Mouse (Mus musculus): ENCODE data around the gene Kptn. TPM values are rescaled to one million over a fixed set of nuclear protein-coding genes. Genes with fewer than 3 reads are reported as not detected.

Kptn gene
- polyA plus RNA-seq, 1 experiment from 2014 or later, result 8.6 TPM

DNA sequence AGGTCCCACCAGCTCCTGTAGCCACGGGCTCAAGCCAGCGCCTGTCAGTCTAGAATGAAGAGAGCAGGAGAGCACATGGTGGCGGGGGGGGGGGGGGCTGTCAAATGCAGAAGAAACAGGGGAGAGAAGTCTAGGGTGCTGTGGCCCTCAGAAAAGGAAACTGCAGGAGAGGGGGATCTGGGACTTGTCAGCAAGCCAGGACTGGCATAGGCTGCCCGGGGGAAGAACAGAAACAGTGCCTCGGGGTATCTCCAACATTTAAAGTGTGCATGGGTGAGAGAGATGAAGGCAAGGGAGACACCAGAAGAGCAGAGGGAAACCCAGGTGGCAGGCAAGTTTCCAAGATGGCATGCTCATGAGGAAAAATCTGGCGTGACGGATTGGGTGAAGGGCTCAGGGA lies 42.3 kb downstream of the Kptn start:
- ATAC-seq (ENCODE audit: insufficient read depth), result no peak
- Histone ChIP-seq H3K4me3 (replicated peaks) (no peak overlapping the region), H3K4me2 (no peak overlapping the region), H3K4me1 (replicated peaks) (no peaks in the 10 kb centered on the region), H3K27ac (replicated peaks) (no peak overlapping the region), H3K9me3 (replicated peaks) (no peaks in the 10 kb centered on the region), H3K9ac (no peak overlapping the region), H3K27me3 (peaks cover 32% of the 10 kb centered on the region), H3K36me3 (replicated peaks) (no peaks in the 10 kb centered on the region)
- WGBS (ENCODE audit: insufficient replicate concordance), result 59% methylated on average over 7 of the region's 7 CpGs

DNA sequence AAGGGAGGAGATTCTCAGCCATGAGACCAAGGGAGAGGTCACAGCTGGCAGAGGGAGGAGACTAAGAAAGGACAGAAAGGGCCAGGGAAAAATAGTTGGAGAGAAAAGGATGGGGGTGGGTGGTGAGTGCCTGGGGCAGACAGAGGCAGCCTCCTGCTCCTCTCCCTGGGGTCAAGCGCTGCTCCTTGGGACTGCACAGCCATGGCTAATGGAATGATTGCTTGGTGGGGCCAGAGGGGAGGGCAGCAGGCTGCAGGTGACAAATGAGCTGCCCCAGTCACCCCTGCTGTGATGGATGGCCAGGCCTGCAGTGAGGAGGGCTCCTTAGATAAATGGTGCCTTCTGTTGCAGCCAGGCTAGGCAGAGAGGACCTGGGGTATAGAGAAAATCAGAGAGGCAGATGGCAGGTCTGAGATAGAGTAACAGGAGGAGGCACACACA lies 52.5 kb downstream of the Kptn start:
- Histone ChIP-seq H3K4me2 (no peak overlapping the region), H3K36me3 (replicated peaks) (no peaks in the 10 kb centered on the region)

DNA sequence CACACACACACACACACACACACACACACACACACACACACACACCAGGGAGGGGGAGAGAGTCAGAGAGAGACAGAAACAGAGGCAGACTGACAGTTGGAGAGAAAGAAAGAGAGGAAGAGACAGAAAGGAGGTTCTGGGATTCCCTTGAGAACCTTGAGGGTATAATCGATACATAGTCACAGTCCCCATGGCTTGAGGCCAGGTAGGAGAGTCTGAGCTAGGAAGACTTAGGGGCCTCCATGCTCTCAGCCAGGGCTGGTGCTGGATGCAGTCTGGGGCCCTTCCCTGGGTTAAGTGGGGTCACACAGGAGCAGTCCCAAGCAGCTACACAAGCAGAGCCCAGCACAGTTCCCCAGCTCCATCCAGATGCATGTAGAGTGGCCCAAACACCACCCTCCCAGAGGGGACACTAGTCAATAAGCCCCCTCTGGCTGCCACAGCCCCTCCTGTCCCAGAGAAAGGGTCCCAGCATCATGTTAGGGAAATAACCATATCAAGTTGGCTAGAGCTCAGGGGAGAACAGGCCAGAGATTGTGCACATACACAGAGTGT lies 53.0 kb downstream of the Kptn start:
- no peak for ATAC-seq (ENCODE audit: insufficient read depth)
- 35% methylated on average over 1 of the region's 1 CpGs for WGBS (ENCODE audit: insufficient replicate concordance)
- H3K36me3 ChIP-seq (replicated peaks), result no peaks in the 10 kb centered on the region
- peaks cover 63% of the 10 kb centered on the region for H3K27me3 ChIP-seq
- H3K4me2 ChIP-seq, result no peak overlapping the region
- no peak overlapping the region for H3K27ac ChIP-seq (replicated peaks)
- H3K4me3 ChIP-seq (replicated peaks), result no peak overlapping the region
- no peak overlapping the region for H3K9ac ChIP-seq
- H3K4me1 ChIP-seq (replicated peaks), result no peaks in the 10 kb centered on the region
- H3K9me3 ChIP-seq (replicated peaks), result no peaks in the 10 kb centered on the region

More for the DNA sequence above, 52.5 kb downstream of the Kptn start:
- Histone ChIP-seq H3K4me3 (replicated peaks) (no peak overlapping the region), H3K27me3 (peaks cover 58% of the 10 kb centered on the region), H3K27ac (replicated peaks) (no peak overlapping the region), H3K4me1 (replicated peaks) (no peaks in the 10 kb centered on the region), H3K9ac (no peak overlapping the region), H3K9me3 (replicated peaks) (no peaks in the 10 kb centered on the region)
- no peak for ATAC-seq (ENCODE audit: insufficient read depth)
- WGBS (ENCODE audit: insufficient replicate concordance), result 0% methylated on average over 1 of the region's 1 CpGs

DNA sequence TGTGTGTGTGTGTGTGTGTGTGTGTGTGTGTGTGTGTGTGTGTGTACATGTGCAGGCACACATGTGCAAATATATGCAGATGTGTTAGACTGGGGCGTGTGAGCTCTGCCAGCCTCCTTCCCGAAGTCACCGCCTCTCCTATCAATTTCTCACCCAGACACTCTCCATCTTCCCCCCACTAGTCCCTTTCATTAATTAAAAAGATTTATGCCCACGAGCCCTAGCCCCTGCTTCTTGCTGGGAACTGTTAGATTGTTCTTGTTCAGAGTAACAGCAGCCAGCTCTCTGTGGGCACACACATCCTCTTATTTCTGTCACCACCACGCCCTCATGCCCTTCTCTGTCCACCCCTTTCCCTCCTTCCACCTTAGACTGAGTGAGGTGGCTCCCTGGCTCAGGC lies 53.5 kb downstream of the Kptn start:
- no peak overlapping the region for H3K9ac ChIP-seq
- 20% methylated on average over 5 of the region's 5 CpGs for WGBS (ENCODE audit: insufficient replicate concordance)
- H3K36me3 ChIP-seq (replicated peaks), result no peaks in the 10 kb centered on the region
- no peak for ATAC-seq (ENCODE audit: insufficient read depth)
- no peak overlapping the region for H3K27ac ChIP-seq (replicated peaks)
- H3K27me3 ChIP-seq, result peaks cover 66% of the 10 kb centered on the region
- H3K4me3 ChIP-seq (replicated peaks), result no peak overlapping the region
- H3K4me2 ChIP-seq, result no peak overlapping the region
- H3K9me3 ChIP-seq (replicated peaks), result no peaks in the 10 kb centered on the region
- no peaks in the 10 kb centered on the region for H3K4me1 ChIP-seq (replicated peaks)

DNA sequence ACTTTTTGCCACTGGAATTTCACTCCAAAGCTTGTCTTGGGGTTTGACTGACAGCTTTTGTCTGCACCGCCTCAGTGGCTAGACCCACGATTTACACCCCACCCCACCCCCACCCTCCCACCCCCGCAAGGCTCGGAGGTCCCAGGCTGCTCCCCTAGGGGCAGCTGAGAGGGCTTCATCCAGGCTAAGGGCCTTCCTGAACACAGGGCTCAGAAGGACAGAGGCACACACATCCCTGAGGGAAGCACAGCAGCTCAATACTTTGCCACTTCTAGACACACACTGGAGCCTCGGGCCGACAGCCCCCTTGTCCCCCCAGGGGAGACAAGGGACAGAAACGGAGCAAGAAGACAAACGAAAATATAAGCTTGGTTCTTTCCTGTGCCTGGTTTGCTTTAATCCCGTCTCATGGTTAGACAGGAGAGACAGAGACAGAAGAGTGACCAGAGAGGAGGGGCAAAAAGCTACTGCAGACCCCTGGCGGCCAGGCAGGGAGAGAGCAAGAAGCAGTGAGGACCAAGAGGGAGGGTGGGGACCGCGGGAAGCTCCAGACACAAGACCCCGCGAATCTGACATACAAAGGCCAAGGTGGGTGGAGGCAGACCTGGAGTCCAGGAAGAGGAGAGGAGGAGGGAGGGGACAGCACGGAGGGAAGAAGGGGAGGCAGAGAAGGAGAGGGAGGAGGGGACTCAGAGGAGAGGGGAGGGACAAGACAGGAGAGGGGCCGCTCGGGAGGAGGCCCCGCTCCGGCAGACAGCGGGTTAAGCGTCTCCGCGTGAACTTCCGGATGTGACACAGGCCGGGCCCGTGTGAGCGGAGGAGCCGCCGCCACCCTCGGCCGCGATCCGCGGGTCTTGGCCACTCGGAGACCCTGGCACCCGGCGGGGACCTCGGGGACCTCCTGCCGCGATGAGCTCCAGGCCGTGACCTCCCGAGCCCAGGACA lies 55.2 kb downstream of the Kptn start, which contains the start of gene Meis3:
Gene Meis3, plus strand, starts transcription at position 494 of the 945 bp plus-strand sequence.
- Histone ChIP-seq H3K36me3 (replicated peaks) (no peaks in the 10 kb centered on the region), H3K9ac (no peak within 1 kb of the TSS), H3K4me3 (replicated peaks) (peak within 1 kb of the TSS; percentile 46), H3K4me1 (replicated peaks) (no peaks in the 10 kb centered on the region), H3K27me3 (peaks cover 66% of the 10 kb centered on the region), H3K4me2 (peak within 1 kb of the TSS; percentile 62), H3K9me3 (replicated peaks) (no peaks in the 10 kb centered on the region), H3K27ac (replicated peaks) (no peak within 1 kb of the TSS)
- no peak for ATAC-seq (ENCODE audit: insufficient read depth)
- 2% methylated on average over 42 of the region's 42 CpGs for WGBS (ENCODE audit: insufficient replicate concordance)

DNA sequence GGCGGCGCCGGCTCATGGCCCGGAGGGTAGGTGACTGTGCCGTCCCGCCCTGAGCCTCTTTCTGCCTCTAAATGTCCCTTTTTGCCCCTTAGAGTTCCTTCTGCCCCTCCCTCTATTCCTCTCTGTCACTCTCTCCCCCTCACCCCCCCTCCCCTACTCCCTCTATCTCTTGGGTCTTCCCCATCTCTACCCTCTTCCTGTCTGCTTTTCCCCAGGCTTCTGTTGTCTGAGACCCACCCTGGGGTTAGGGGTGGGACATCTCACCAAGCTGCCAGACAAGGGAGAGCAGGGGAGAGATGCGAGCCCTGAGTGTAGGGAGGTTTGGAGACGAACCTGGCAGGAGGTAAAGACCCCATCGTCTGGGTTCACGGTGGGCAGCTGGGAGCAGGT lies 55.8 kb downstream of the Kptn start:
- Histone ChIP-seq H3K9me3 (replicated peaks) (no peaks in the 10 kb centered on the region), H3K4me3 (replicated peaks) (peak overlapping the region; percentile 46), H3K27ac (replicated peaks) (no peak overlapping the region), H3K4me2 (peak overlapping the region; percentile 62), H3K9ac (no peak overlapping the region), H3K4me1 (replicated peaks) (no peaks in the 10 kb centered on the region), H3K27me3 (peaks cover 66% of the 10 kb centered on the region), H3K36me3 (replicated peaks) (no peaks in the 10 kb centered on the region)
- ATAC-seq (ENCODE audit: insufficient read depth), result no peak
- WGBS (ENCODE audit: insufficient replicate concordance), result 1% methylated on average over 10 of the region's 10 CpGs

Other genes starting within 250 kb of the Kptn start
- not detected in 2 replicates for gene Crx, start 239.9 kb upstream of the Kptn start, polyA plus RNA-seq (2015; fragmentation: Nextera tagmentation; extraction: Ambion mirVana)
- not detected in 2 replicates for gene Crxos, start 237.3 kb upstream of the Kptn start, polyA plus RNA-seq (2015; fragmentation: Nextera tagmentation; extraction: Ambion mirVana)
- 246 and 279 TPM in 2 replicates for gene Selenow, start 197.5 kb upstream of the Kptn start, polyA plus RNA-seq (2015; fragmentation: Nextera tagmentation; extraction: Ambion mirVana)
- gene Nop53, start 173.8 kb upstream of the Kptn start, polyA plus RNA-seq (2015; fragmentation: Nextera tagmentation; extraction: Ambion mirVana), result 76.1 and 81.2 TPM in 2 replicates
- gene Ehd2, start 152.3 kb upstream of the Kptn start, polyA plus RNA-seq (2015; fragmentation: Nextera tagmentation; extraction: Ambion mirVana), result 4.1 and 4.6 TPM in 2 replicates
- gene Bicra, start 72.0 kb upstream of the Kptn start, polyA plus RNA-seq (2015; fragmentation: Nextera tagmentation; extraction: Ambion mirVana), result 1.6 and 1.9 TPM in 2 replicates
- gene Zfp541, start 58.1 kb upstream of the Kptn start, polyA plus RNA-seq (2015; fragmentation: Nextera tagmentation; extraction: Ambion mirVana), result not detected in 2 replicates
- 159 and 169 TPM in 2 replicates for gene Napa, start 21.4 kb upstream of the Kptn start, polyA plus RNA-seq (2015; fragmentation: Nextera tagmentation; extraction: Ambion mirVana)
- not detected in 2 replicates for gene Slc8a2, start 9.9 kb downstream of the Kptn start, polyA plus RNA-seq (2015; fragmentation: Nextera tagmentation; extraction: Ambion mirVana)
- gene Meis3, start 55.2 kb downstream of the Kptn start, polyA plus RNA-seq (2015; fragmentation: Nextera tagmentation; extraction: Ambion mirVana), result 1.3 and 1.7 TPM in 2 replicates
- gene Dhx34, start 102.1 kb downstream of the Kptn start, polyA plus RNA-seq (2015; fragmentation: Nextera tagmentation; extraction: Ambion mirVana), result 5.6 and 6.1 TPM in 2 replicates
- 0.89 and 1.0 TPM in 2 replicates for gene C5ar2, start 124.3 kb downstream of the Kptn start, polyA plus RNA-seq (2015; fragmentation: Nextera tagmentation; extraction: Ambion mirVana)
- gene C5ar1, start 139.6 kb downstream of the Kptn start, polyA plus RNA-seq (2015; fragmentation: Nextera tagmentation; extraction: Ambion mirVana), result 3.5 and 3.6 TPM in 2 replicates
- gene Inafm1, start 153.7 kb downstream of the Kptn start, polyA plus RNA-seq (2015; fragmentation: Nextera tagmentation; extraction: Ambion mirVana), result 4.4 and 5.4 TPM in 2 replicates
- gene Ccdc9, start 166.9 kb downstream of the Kptn start, polyA plus RNA-seq (2015; fragmentation: Nextera tagmentation; extraction: Ambion mirVana), result 10.3 and 12.3 TPM in 2 replicates
- 4.1 and 5.9 TPM in 2 replicates for gene Bbc3, start 188.5 kb downstream of the Kptn start, polyA plus RNA-seq (2015; fragmentation: Nextera tagmentation; extraction: Ambion mirVana)